Mouse (Mus musculus): Measurements from ENCODE around the gene Nkx6-2. TPM values are rescaled to one million over a fixed set of nuclear protein-coding genes. Genes with fewer than 3 reads are reported as not detected.

Nkx6-2 gene
- polyA plus RNA-seq (2014; fragmentation: Nextera tagmentation; extraction: Ambion mirVana): 48.3 and 54.7 TPM in 2 replicates

DNA sequence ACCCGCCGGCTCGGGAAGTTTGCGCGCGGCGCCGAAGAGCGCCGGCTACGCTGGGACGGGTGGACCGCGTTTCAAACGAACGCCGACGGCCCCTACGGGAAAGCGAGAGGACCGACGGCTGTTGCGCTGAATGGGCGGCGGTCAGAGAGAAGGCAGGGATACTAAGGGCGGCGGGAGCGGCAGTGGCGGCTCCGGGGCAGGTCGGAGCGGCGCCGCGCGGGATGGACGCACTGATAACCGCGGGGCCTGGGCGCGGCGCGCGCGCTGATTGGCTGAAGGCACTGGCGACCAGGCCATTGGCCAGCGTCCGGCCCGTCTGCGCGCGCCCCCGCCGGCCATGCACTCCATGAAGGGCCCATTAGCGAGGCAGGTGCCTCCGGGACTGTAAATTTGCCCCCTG lies at the start of gene Nkx6-2:
Nkx6-2 (minus strand) TSS at position 203 of the 400 bp plus-strand sequence.
- H3K4me2 ChIP-seq: peak within 1 kb of the TSS; percentile 59
- no peaks in the 10 kb centered on the region for H3K36me3 ChIP-seq (ENCODE audit: control insufficient read depth, insufficient read depth, low read length)
- H3K4me3 ChIP-seq (ENCODE audit: low read depth, low read length): peak within 1 kb of the TSS; percentile 44
- peaks cover 22% of the 10 kb centered on the region for H3K4me1 ChIP-seq (ENCODE audit: control insufficient read depth, insufficient read depth, low read length)
- peaks cover 100% of the 10 kb centered on the region for H3K27me3 ChIP-seq (ENCODE audit: control insufficient read depth, insufficient read depth, low read length)
- peak within 1 kb of the TSS; percentile 17 for H3K27ac ChIP-seq (ENCODE audit: low read depth, low read length)
- H3K9me3 ChIP-seq (ENCODE audit: control insufficient read depth, low read length): no peaks in the 10 kb centered on the region
- peak within 1 kb of the TSS; percentile 65 for H3K9ac ChIP-seq (ENCODE audit: low read length)
- ATAC-seq (ENCODE audit: low FRiP score) (peak; percentile 86), DNase-seq (ENCODE audit: low spot score, missing footprints) (peak; percentile 96)
- under 1% methylated on average over 54 of the region's 56 CpGs for WGBS

DNA sequence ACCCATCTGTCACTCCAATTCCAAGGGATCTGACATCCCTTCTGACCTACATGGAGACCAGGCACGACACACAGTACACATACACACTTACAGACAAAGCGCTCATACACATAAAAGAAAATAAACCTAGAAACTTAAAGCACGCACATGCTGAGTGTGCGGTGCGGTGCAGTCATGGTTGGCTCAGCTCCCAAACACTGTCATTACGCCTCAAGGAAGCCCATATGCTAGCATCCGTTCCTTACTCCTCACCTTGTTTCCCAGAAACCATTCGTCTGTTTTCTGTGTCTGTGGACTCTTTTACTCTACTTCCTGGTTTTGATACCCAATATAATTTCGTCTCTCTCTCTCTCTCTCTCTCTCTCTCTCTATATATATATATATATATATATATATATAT lies 42.6 kb upstream of the Nkx6-2 start:
- ATAC-seq (ENCODE audit: low FRiP score): no peak
- Histone ChIP-seq H3K9me3 (ENCODE audit: control insufficient read depth, low read length) (no peaks in the 10 kb centered on the region), H3K4me1 (ENCODE audit: control insufficient read depth, insufficient read depth, low read length) (no peaks in the 10 kb centered on the region), H3K36me3 (ENCODE audit: control insufficient read depth, insufficient read depth, low read length) (no peaks in the 10 kb centered on the region), H3K4me3 (ENCODE audit: low read depth, low read length) (no peak overlapping the region), H3K27ac (ENCODE audit: low read depth, low read length) (no peak overlapping the region), H3K9ac (ENCODE audit: low read length) (no peak overlapping the region), H3K4me2 (no peak overlapping the region), H3K27me3 (ENCODE audit: control insufficient read depth, insufficient read depth, low read length) (no peaks in the 10 kb centered on the region)
- no peak for DNase-seq (ENCODE audit: low spot score, missing footprints)
- WGBS: 91% methylated on average over 9 of the region's 9 CpGs

DNA sequence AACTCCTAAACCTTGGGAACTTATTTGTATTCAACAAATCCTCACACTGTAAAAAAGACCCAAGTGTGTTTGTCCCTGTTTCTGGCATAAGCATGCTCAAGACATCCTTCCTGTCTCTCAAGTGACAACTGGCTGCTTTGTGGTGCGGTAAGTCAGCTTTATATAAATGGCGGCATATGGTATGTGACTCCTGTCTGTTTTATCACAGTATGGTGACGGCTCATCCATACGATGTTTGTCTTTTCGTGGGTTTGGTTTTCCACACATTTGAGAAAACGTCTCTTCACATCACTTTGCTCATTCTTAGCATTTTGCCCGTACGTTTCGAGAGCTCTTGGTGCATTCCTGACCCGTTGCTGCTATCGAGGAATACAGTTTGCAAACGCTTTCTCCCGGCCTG lies 40.0 kb upstream of the Nkx6-2 start:
- Histone ChIP-seq H3K9ac (ENCODE audit: low read length) (no peak overlapping the region), H3K36me3 (ENCODE audit: control insufficient read depth, insufficient read depth, low read length) (no peaks in the 10 kb centered on the region), H3K4me3 (ENCODE audit: low read depth, low read length) (no peak overlapping the region), H3K4me2 (no peak overlapping the region), H3K9me3 (ENCODE audit: control insufficient read depth, low read length) (no peaks in the 10 kb centered on the region), H3K27me3 (ENCODE audit: control insufficient read depth, insufficient read depth, low read length) (no peaks in the 10 kb centered on the region), H3K27ac (ENCODE audit: low read depth, low read length) (no peak overlapping the region), H3K4me1 (ENCODE audit: control insufficient read depth, insufficient read depth, low read length) (no peaks in the 10 kb centered on the region)
- WGBS: 90% methylated on average over 13 of the region's 13 CpGs
- ATAC-seq (ENCODE audit: low FRiP score) (no peak), DNase-seq (ENCODE audit: low spot score, missing footprints) (no peak)

DNA sequence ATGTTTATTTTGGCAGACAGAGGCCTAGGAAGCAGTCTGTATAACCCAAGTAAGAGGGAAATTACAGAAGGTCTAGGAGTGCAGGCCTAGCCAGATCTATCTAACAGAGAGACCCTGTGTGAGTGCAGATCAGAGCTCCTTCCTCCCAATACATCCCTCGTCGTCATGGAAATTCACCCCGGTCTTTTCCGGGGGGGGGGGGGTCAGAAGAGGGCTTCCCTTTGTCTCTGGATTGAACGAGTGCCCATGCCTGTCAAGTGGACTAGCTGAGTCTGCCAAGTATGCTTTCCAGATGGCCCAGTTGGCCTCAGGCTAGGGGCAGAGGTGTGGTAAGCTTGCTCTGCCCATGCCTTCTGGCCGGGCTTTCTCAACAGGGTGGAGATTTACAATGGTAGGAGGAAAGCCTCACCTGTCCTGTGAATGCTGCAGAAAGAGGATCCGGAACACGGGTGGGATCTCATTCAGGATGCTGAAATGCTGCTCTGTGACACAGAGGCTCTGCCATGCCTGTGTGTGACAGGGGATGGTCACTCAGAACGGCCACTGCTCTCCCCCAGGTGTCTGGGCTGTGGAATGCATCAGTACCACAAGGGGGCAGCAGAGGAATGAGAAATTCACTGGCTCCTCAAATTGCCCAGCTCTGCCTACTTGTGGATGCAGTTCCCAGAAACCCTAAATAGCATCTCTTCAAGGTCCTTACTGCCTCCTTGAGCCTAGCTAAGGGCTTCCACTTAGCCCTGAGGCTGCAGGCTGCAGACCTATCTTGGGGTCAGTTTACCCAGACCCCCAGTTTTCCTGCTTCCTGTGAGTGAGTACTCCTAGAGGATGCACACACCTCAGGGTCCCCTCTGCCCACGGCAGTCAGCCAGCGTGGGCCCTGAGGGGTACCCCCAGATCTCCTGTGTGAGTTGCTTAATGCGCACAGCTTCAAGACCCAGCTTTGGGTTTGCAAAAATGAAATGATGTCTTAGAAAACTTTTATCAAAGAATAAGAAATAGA lies 33.5 kb upstream of the Nkx6-2 start:
- WGBS: 55% methylated on average over 12 of the region's 12 CpGs
- H3K27ac ChIP-seq (ENCODE audit: low read depth, low read length): no peak overlapping the region
- no peaks in the 10 kb centered on the region; the same call in 1 of the 2 replicates for H3K27me3 ChIP-seq (ENCODE audit: control insufficient read depth, insufficient read depth, low read length)
- H3K36me3 ChIP-seq (ENCODE audit: control insufficient read depth, insufficient read depth, low read length): no peaks in the 10 kb centered on the region
- DNase-seq (ENCODE audit: low spot score, missing footprints) (peak; percentile 97), ATAC-seq (ENCODE audit: low FRiP score) (peak; percentile 68)
- peaks cover 7% of the 10 kb centered on the region; the same call in 1 of the 2 replicates for H3K4me1 ChIP-seq (ENCODE audit: control insufficient read depth, insufficient read depth, low read length)
- H3K9ac ChIP-seq (ENCODE audit: low read length): no peak overlapping the region
- H3K4me2 ChIP-seq: no peak overlapping the region
- H3K9me3 ChIP-seq (ENCODE audit: control insufficient read depth, low read length): no peaks in the 10 kb centered on the region
- H3K4me3 ChIP-seq (ENCODE audit: low read depth, low read length): no peak overlapping the region

DNA sequence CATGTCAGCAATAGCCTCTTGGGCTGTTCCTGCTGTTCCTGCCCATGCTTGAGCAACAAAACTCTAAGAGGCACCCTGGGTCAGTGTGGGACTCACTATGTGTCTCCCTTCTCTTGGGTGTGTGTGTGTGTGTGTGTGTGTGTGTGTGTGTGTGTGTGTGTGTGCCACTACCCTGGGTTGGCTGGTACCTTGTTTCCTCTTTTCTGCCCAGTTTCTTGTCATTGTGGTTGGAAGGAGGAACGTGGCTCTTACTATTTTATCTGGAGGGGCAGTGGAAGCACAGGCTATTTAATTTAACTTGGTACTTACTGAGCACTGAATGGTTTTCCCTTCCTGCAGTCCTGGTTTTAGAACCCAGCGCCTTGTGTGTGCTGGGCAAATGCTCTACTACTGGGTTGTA lies 27.7 kb upstream of the Nkx6-2 start:
- WGBS: 80% methylated on average over 2 of the region's 2 CpGs
- Histone ChIP-seq H3K9me3 (ENCODE audit: control insufficient read depth, low read length) (no peaks in the 10 kb centered on the region), H3K4me2 (no peak overlapping the region), H3K9ac (ENCODE audit: low read length) (no peak overlapping the region), H3K4me1 (ENCODE audit: control insufficient read depth, insufficient read depth, low read length) (no peaks in the 10 kb centered on the region), H3K36me3 (ENCODE audit: control insufficient read depth, insufficient read depth, low read length) (no peaks in the 10 kb centered on the region), H3K4me3 (ENCODE audit: low read depth, low read length) (no peak overlapping the region), H3K27me3 (ENCODE audit: control insufficient read depth, insufficient read depth, low read length) (no peaks in the 10 kb centered on the region), H3K27ac (ENCODE audit: low read depth, low read length) (no peak overlapping the region)
- ATAC-seq (ENCODE audit: low FRiP score) (no peak), DNase-seq (ENCODE audit: low spot score, missing footprints) (no peak)

DNA sequence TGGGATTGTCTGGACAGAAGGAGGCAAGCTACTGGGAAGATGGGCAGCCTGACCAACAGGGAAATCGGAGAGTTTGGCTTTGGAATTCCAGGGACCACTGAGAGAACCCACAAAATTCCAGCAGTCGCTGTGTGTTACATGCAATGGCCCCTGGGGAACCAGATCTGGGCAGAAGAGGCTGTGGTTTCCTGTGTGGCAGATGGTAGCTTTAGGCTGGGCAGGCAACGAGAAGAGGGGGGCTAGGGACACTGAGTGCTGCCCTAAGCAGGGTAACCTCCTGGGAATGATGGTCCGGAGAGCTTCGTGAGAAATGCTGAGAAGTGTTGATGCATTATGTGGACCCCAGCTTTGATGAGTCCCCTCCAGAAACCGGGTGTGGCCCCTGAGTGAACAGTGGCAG lies 13.3 kb upstream of the Nkx6-2 start:
- DNase-seq (ENCODE audit: low spot score, missing footprints) (no peak), ATAC-seq (ENCODE audit: low FRiP score) (no peak)
- Histone ChIP-seq H3K4me3 (ENCODE audit: low read depth, low read length) (no peak overlapping the region), H3K4me1 (ENCODE audit: control insufficient read depth, insufficient read depth, low read length) (no peaks in the 10 kb centered on the region), H3K4me2 (no peak overlapping the region), H3K27ac (ENCODE audit: low read depth, low read length) (no peak overlapping the region), H3K27me3 (ENCODE audit: control insufficient read depth, insufficient read depth, low read length) (no peaks in the 10 kb centered on the region), H3K36me3 (ENCODE audit: control insufficient read depth, insufficient read depth, low read length) (no peaks in the 10 kb centered on the region), H3K9me3 (ENCODE audit: control insufficient read depth, low read length) (no peaks in the 10 kb centered on the region), H3K9ac (ENCODE audit: low read length) (no peak overlapping the region)
- 68% methylated on average over 6 of the region's 6 CpGs for WGBS

DNA sequence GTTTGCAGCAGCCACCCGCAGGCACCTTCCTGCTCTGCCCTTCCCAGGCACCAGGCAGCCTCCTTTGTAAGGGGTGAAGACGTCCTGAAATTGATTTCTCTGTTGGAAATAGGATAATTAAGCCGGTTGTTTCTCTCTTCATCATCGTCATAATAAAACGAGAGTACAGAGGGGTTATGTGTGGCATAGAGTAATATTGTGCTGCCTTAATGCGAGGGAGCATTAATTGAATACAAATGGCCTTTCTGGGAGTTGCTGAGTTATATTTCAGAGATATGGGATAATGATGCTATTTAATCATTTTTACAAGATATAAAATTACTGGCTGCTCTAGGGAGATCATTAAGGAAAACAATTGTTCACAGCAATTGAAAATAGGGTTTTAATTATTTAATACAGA lies 12.7 kb upstream of the Nkx6-2 start:
- no peak for ATAC-seq (ENCODE audit: low FRiP score)
- WGBS: 78% methylated on average over 6 of the region's 6 CpGs
- H3K9me3 ChIP-seq (ENCODE audit: control insufficient read depth, low read length): no peaks in the 10 kb centered on the region
- no peak for DNase-seq (ENCODE audit: low spot score, missing footprints)
- no peak overlapping the region for H3K9ac ChIP-seq (ENCODE audit: low read length)
- H3K36me3 ChIP-seq (ENCODE audit: control insufficient read depth, insufficient read depth, low read length): no peaks in the 10 kb centered on the region
- H3K4me3 ChIP-seq (ENCODE audit: low read depth, low read length): no peak overlapping the region
- no peak overlapping the region for H3K4me2 ChIP-seq
- H3K27ac ChIP-seq (ENCODE audit: low read depth, low read length): no peak overlapping the region
- no peaks in the 10 kb centered on the region; the same call in 1 of the 2 replicates for H3K27me3 ChIP-seq (ENCODE audit: control insufficient read depth, insufficient read depth, low read length)
- no peaks in the 10 kb centered on the region for H3K4me1 ChIP-seq (ENCODE audit: control insufficient read depth, insufficient read depth, low read length)

DNA sequence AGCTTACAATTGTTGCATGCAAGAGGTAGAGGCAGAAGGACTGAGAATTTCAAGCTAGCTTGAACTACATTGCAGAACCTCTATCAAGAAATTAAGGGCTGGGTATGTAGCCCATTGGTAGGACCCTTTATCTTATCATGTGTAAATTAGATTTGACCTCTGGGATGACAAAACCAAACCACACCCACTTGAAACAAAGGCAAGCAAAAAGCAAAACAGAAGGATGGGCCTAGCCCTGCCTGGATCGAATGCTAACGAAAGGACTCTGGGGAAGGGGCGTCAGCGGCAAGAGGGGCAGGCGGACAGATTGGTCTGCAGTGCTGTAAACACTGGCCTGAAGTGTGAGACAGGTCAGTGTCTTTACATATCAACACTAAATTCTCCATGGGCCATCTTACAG lies 8.7 kb upstream of the Nkx6-2 start:
- ATAC-seq (ENCODE audit: low FRiP score) (no peak), DNase-seq (ENCODE audit: low spot score, missing footprints) (no peak)
- H3K9me3 ChIP-seq (ENCODE audit: control insufficient read depth, low read length): no peaks in the 10 kb centered on the region
- H3K36me3 ChIP-seq (ENCODE audit: control insufficient read depth, insufficient read depth, low read length): no peaks in the 10 kb centered on the region
- peaks cover 31% of the 10 kb centered on the region for H3K27me3 ChIP-seq (ENCODE audit: control insufficient read depth, insufficient read depth, low read length)
- no peak overlapping the region for H3K27ac ChIP-seq (ENCODE audit: low read depth, low read length)
- H3K9ac ChIP-seq (ENCODE audit: low read length): no peak overlapping the region
- no peak overlapping the region for H3K4me3 ChIP-seq (ENCODE audit: low read depth, low read length)
- 85% methylated on average over 5 of the region's 5 CpGs for WGBS
- no peak overlapping the region for H3K4me2 ChIP-seq
- H3K4me1 ChIP-seq (ENCODE audit: control insufficient read depth, insufficient read depth, low read length): 0 out of 2 replicates have a peak, but pooled peaks cover 2% of the 10 kb centered on the region

DNA sequence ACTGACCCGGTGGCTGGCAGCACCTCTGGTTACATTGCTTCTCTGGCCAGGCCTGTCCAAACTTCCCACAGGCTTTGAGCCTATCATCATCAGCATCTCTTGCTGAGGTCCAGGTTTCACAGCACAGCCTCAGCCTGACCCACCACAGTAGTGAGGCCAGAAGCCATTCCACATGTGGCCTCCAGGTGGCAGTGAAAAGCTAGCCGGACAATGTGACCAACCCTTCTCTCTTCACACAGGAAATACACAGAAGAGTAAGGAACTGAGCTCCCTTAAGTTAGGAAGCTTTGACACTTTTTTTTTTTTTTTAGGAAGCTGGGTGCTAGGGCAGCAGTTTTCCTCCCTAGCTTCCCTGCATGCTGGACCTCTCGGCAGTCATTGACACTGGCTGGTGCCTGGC lies 7.7 kb upstream of the Nkx6-2 start:
- DNase-seq (ENCODE audit: low spot score, missing footprints) (peak; percentile 88), ATAC-seq (ENCODE audit: low FRiP score) (peak; percentile 60)
- Histone ChIP-seq H3K4me3 (ENCODE audit: low read depth, low read length) (no peak overlapping the region), H3K9ac (ENCODE audit: low read length) (no peak overlapping the region), H3K4me2 (no peak overlapping the region), H3K27me3 (ENCODE audit: control insufficient read depth, insufficient read depth, low read length) (peaks cover 41% of the 10 kb centered on the region), H3K9me3 (ENCODE audit: control insufficient read depth, low read length) (no peaks in the 10 kb centered on the region), H3K36me3 (ENCODE audit: control insufficient read depth, insufficient read depth, low read length) (no peaks in the 10 kb centered on the region), H3K27ac (ENCODE audit: low read depth, low read length) (no peak overlapping the region), H3K4me1 (ENCODE audit: control insufficient read depth, insufficient read depth, low read length) (0 out of 2 replicates have a peak, but pooled peaks cover 2% of the 10 kb centered on the region)
- WGBS: 30% methylated on average over 3 of the region's 3 CpGs

Data from midbrain, embryonic 11.5 days (tissue).